Mouse (Mus musculus) embryonic facial prominence, embryonic 14.5 days (tissue): Measurements from ENCODE around the gene Myo5c. TPM values are rescaled to one million over a fixed set of nuclear protein-coding genes. Genes with fewer than 3 reads are reported as not detected.

Source experiments
- ATAC-seq: fragments of 200-750 bp; cut with Nextera tagmentation; 2 replicates; pipeline ENCODE4 v1.8.0; 2017; ENCODE audit warnings: low read depth, moderate number of reproducible peaks, moderate TSS enrichment
- DNase-seq: peaks from one replicate; pipeline ENCODE4 v3.0.0-alpha.2; 2015; ENCODE audit warnings: low spot score
- H3K27ac ChIP-seq: fragments of 300-500 bp; sonication (generic); replicated peaks from 2 replicates; pipeline ENCODE4 v1.5.1; 2014; ENCODE audit warnings: low read depth, mild to moderate bottlenecking, low read length, moderate library complexity
- H3K27me3 ChIP-seq: fragments of 300-500 bp; sonication (generic); replicated peaks from 2 replicates; pipeline ENCODE4 v1.6.1; 2014; ENCODE audit warnings: low read length; ENCODE audit not compliant: control insufficient read depth, insufficient read depth
- H3K36me3 ChIP-seq: fragments of 300-500 bp; sonication (generic); 2 replicates; pipeline ENCODE4 v1.6.1; 2014; ENCODE audit warnings: low read length, mixed read lengths; ENCODE audit not compliant: control insufficient read depth, insufficient read depth
- H3K4me1 ChIP-seq: fragments of 300-500 bp; sonication (generic); 2 replicates; pipeline ENCODE4 v1.6.1; 2014; ENCODE audit warnings: antibody characterized with exemption, low read length; ENCODE audit not compliant: control insufficient read depth, insufficient read depth
- H3K4me2 ChIP-seq: fragments of 300-500 bp; sonication (generic); 2 replicates; pipeline ENCODE4 v1.6.1; 2014; ENCODE audit warnings: low read depth, mild to moderate bottlenecking, low read length, moderate library complexity, mixed read lengths
- H3K4me3 ChIP-seq: fragments of 300-500 bp; sonication (generic); 2 replicates; pipeline ENCODE4 v1.5.1; 2014; ENCODE audit warnings: low read depth, mild to moderate bottlenecking, low read length
- H3K9ac ChIP-seq: fragments of 300-500 bp; sonication (generic); 2 replicates; pipeline ENCODE4 v1.6.1; 2014; ENCODE audit warnings: low read depth, mild to moderate bottlenecking, low read length, moderate library complexity, mixed read lengths
- H3K9me3 ChIP-seq: fragments of 300-500 bp; sonication (generic); 2 replicates; pipeline ENCODE4 v1.6.1; 2016; ENCODE audit warnings: low read length; ENCODE audit not compliant: control insufficient read depth
- WGBS: fragments of 180-500 bp; shearing (Covaris S2); extraction: QIAGEN DNeasy Blood & Tissue Kit; methylation state at CpG from one replicate; pipeline ENCODE4 v1.1.7; 2014; 5-methylcytosine and 5-hydroxymethylcytosine counted together
- polyA plus RNA-seq: library from polyadenylated mRNA; unstranded; fragments of >200 nt; fragmentation: Nextera tagmentation; extraction: Ambion mirVana; gene quantifications from 2 replicates; pipeline ENCODE4 v1.2.1, GENCODE M21; 2014

Gene Myo5c
- polyA plus RNA-seq, 1 experiment from 2014 or later: 3.4 TPM

DNA sequence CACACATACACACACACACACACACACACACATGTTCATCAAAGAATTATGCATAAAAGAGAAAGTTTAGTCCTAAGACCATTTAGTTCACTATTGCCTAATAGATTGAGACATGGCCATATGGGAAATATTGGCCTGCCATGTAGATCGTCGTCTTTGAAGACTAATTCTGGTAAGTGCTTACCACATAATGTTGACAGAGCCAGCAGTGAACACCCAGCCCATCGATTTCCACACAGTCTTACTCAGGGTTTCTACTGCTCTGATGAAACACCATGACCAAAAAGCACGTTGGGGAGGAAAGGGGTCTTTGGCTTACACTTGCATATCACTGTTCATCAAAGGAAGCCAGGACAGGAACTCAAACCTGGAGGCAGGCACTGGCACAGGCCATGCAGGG lies 110.6 kb downstream of the Myo5c start:
- Histone ChIP-seq H3K9me3 (no peaks in the 10 kb centered on the region), H3K36me3 (peaks cover 51% of the 10 kb centered on the region), H3K27me3 (no peaks in the 10 kb centered on the region), H3K4me3 (no peak overlapping the region), H3K4me2 (no peak overlapping the region), H3K27ac (no peak overlapping the region), H3K9ac (no peak overlapping the region), H3K4me1 (no peaks in the 10 kb centered on the region)
- 72% methylated on average over 4 of the region's 4 CpGs for WGBS
- ATAC-seq: no peak
- no peak for DNase-seq

- Histone ChIP-seq H3K4me3 (no peak within 1 kb of the TSS), H3K27ac (no peak within 1 kb of the TSS), H3K9ac (no peak within 1 kb of the TSS), H3K4me1 (no peaks in the 10 kb centered on the region), H3K4me2 (no peak within 1 kb of the TSS), H3K27me3 (no peaks in the 10 kb centered on the region), H3K9me3 (no peaks in the 10 kb centered on the region), H3K36me3 (peaks cover 27% of the 10 kb centered on the region)
- WGBS: 93% methylated on average over 5 of the region's 5 CpGs
- ATAC-seq (no peak), DNase-seq (no peak)
Observed at GRCm38 (mm10) chr9:75347458-75347857, 115.6 kb downstream of the Myo5c start, which contains the start of gene Bcl2l10. TSS of gene Bcl2l10 (plus strand) at chr9:75347758.

DNA sequence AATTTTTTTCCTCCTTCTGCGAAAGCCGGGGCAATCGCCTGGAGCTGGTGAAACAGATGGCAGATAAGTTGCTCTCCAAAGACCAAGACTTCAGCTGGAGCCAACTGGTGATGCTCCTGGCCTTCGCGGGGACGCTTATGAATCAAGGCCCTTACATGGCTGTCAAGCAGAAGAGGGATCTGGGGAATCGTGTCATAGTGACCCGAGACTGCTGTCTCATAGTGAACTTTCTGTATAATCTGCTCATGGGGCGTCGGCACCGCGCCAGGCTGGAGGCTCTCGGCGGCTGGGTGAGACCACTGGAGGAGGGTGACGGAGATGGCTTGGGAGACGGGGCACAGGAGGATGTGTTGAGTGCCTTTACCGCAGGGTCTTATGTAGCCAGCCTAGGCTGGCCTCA lies 116.2 kb downstream of the Myo5c start:
- H3K36me3 ChIP-seq: peaks cover 23% of the 10 kb centered on the region; the same call in 1 of the 2 replicates
- H3K27me3 ChIP-seq: no peaks in the 10 kb centered on the region
- ATAC-seq: no peak
- no peak overlapping the region for H3K9ac ChIP-seq
- no peak for DNase-seq
- H3K27ac ChIP-seq: no peak overlapping the region
- H3K9me3 ChIP-seq: no peaks in the 10 kb centered on the region
- WGBS: 91% methylated on average over 17 of the region's 17 CpGs
- no peak overlapping the region for H3K4me3 ChIP-seq
- no peak overlapping the region for H3K4me2 ChIP-seq
- H3K4me1 ChIP-seq: no peaks in the 10 kb centered on the region

DNA sequence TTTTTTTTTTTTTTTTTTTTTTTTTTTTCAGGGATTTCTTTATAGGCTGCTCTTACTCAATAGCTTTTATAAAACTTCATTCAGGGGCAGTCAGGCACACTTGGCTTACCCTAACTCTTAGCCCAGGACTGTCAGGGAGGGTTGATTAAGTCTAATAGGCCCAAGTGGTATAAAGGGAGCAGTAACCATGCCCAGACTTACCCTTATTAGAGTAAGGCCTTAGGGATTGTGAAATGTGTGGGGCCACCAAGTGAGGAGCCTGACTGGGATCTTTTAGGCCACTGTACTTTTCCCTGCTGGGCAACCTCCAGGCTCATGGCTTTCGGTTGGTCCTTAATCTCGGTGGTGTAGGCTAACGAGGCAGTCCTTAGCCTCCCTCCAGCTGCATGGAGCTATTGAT lies 116.8 kb downstream of the Myo5c start:
- DNase-seq (no peak), ATAC-seq (no peak)
- WGBS: 71% methylated on average over 3 of the region's 3 CpGs
- Histone ChIP-seq H3K27ac (no peak overlapping the region), H3K4me3 (no peak overlapping the region), H3K27me3 (no peaks in the 10 kb centered on the region), H3K9me3 (no peaks in the 10 kb centered on the region), H3K4me2 (no peak overlapping the region), H3K9ac (no peak overlapping the region), H3K4me1 (no peaks in the 10 kb centered on the region), H3K36me3 (peaks cover 17% of the 10 kb centered on the region; the same call in 1 of the 2 replicates)

GRCm38 (mm10) chr9:75353094-75353493 lies 121.3 kb downstream of the Myo5c start:
- DNase-seq: peak; percentile 75
- peaks cover under 1% of the 10 kb centered on the region; the same call in 1 of the 2 replicates for H3K36me3 ChIP-seq
- no peak overlapping the region for H3K9ac ChIP-seq
- WGBS: 65% methylated on average over 8 of the region's 8 CpGs
- peak; percentile 85 for ATAC-seq
- H3K27ac ChIP-seq: peak overlapping the region; percentile 62; the same call in 1 of the 2 replicates
- H3K4me1 ChIP-seq: no peaks in the 10 kb centered on the region
- no peak overlapping the region for H3K4me2 ChIP-seq
- no peak overlapping the region for H3K4me3 ChIP-seq
- H3K27me3 ChIP-seq: no peaks in the 10 kb centered on the region
- H3K9me3 ChIP-seq: no peaks in the 10 kb centered on the region

Other genes with a start within 250 kb of the Myo5c start
- gene Arpp19, start 194.4 kb upstream of the Myo5c start, polyA plus RNA-seq: 244 and 272 TPM in 2 replicates
- 25.1 and 25.7 TPM in 2 replicates for gene Myo5a, start 161.0 kb upstream of the Myo5c start, polyA plus RNA-seq
- gene Gnb5, start 74.3 kb downstream of the Myo5c start, polyA plus RNA-seq: 30.3 and 31.1 TPM in 2 replicates
- gene Bcl2l10, start 115.7 kb downstream of the Myo5c start, polyA plus RNA-seq: not detected in 2 replicates
- gene Mapk6, start 178.0 kb downstream of the Myo5c start, polyA plus RNA-seq: 60.4 and 71.6 TPM in 2 replicates
- gene Leo1, start 209.5 kb downstream of the Myo5c start, polyA plus RNA-seq: 34.9 and 35.7 TPM in 2 replicates